In genomic region chr13:84065256-84065898, GRCm38 (mm10) we compare ENCODE assay signal across 11 mouse cellular contexts.
DNase-seq lines count a peak whose midpoint lies in the region; ATAC-seq lines count a peak whose summit lies in the region.
"Had no signal": no experiment of that assay in that cellular context is flagged by ENCODE, and none has a peak within 500 bp of the region (broad histone marks: within the 10 kb centered on the region; RNA-seq: fewer than 3 reads in every experiment).

No protein-coding gene starts in this region.

- no peak overlapping the region for H3K4me3 ChIP-seq in neural tube, embryonic 11.5 days (ENCODE audit: low read depth, low read length)
- no peak overlapping the region for H3K4me3 ChIP-seq in forebrain, embryonic 11.5 days (ENCODE audit: low read depth, low read length)
- H3K4me3 ChIP-seq: liver, embryonic 13.5 days had no signal

- no peaks in the 10 kb centered on the region for H3K27me3 ChIP-seq in neural tube, embryonic 11.5 days (ENCODE audit: control insufficient read depth, insufficient read depth, low read length)
- H3K27me3 ChIP-seq in forebrain, embryonic 11.5 days (ENCODE audit: control insufficient read depth, insufficient read depth, low read length) = no peaks in the 10 kb centered on the region
- H3K27me3 ChIP-seq: liver, embryonic 13.5 days had no signal

- H3K9me3 ChIP-seq in neural tube, embryonic 11.5 days (ENCODE audit: control insufficient read depth, low read length) = no peaks in the 10 kb centered on the region
- no peaks in the 10 kb centered on the region for H3K9me3 ChIP-seq in forebrain, embryonic 11.5 days (ENCODE audit: control insufficient read depth, low read length)
- H3K9me3 ChIP-seq: liver, embryonic 13.5 days had no signal

- 37% methylated on average over 8 of the region's 8 CpGs for WGBS in neural tube, embryonic 11.5 days
- 25% methylated on average over 8 of the region's 8 CpGs for WGBS in forebrain, embryonic 11.5 days

- no peaks in the 10 kb centered on the region for H3K36me3 ChIP-seq in neural tube, embryonic 11.5 days (ENCODE audit: control insufficient read depth, insufficient read depth, low read length)
- no peaks in the 10 kb centered on the region for H3K36me3 ChIP-seq in forebrain, embryonic 11.5 days (ENCODE audit: control insufficient read depth, insufficient read depth, low read length)
- H3K36me3 ChIP-seq: liver, embryonic 13.5 days had no signal

- DNase-seq in neural tube, embryonic 11.5 days (ENCODE audit: low spot score) = peak; percentile 48
- no peak for DNase-seq in neural tube, embryonic 10.5 days (ENCODE audit: extremely low spot score, low spot score)
- peak; percentile 60 for DNase-seq in forebrain, embryonic 11.5 days (ENCODE audit: low spot score)
- peak; percentile 34 for DNase-seq in layer of hippocampus, adult 9-11 months
- DNase-seq in retina, embryonic 14.5 days (ENCODE audit: low spot score) = peak; percentile 83
- no peak for DNase-seq in heart, postnatal 4 days
- DNase-seq in heart, postnatal 14 days = no peak
- DNase-seq: heart, postnatal 36 days; liver, embryonic 13.5 days; thymus, postnatal 25 days had no signal

- peak; percentile 64; the same call in 1 of the 2 replicates for ATAC-seq in neural tube, embryonic 11.5 days (ENCODE audit: insufficient read depth, low FRiP score, low TSS enrichment)
- ATAC-seq in forebrain, embryonic 11.5 days (replicated peaks; ENCODE audit: low FRiP score) = peak; percentile 73
- no peak for ATAC-seq in granulocyte monocyte progenitor cell, adult 5-6 weeks (replicated peaks; ENCODE audit: poor library complexity, severe bottlenecking)

- peaks cover 12% of the 10 kb centered on the region for H3K4me1 ChIP-seq in neural tube, embryonic 11.5 days (ENCODE audit: control insufficient read depth, insufficient read depth, low read length)
- peaks cover 21% of the 10 kb centered on the region for H3K4me1 ChIP-seq in forebrain, embryonic 11.5 days (replicated peaks; ENCODE audit: control insufficient read depth, insufficient read depth, low read length)
- H3K4me1 ChIP-seq: liver, embryonic 13.5 days had no signal

- peak overlapping the region; percentile 72; the same call in 1 of the 2 replicates for H3K27ac ChIP-seq in neural tube, embryonic 11.5 days (ENCODE audit: low read depth, low read length)
- peak overlapping the region; percentile 94 for H3K27ac ChIP-seq in forebrain, embryonic 11.5 days (ENCODE audit: low read depth, low read length)
- H3K27ac ChIP-seq: liver, embryonic 13.5 days had no signal

- no peak overlapping the region for H3K4me2 ChIP-seq in neural tube, embryonic 11.5 days (ENCODE audit: low read depth)
- peak overlapping the region; percentile 28; the same call in 1 of the 2 replicates for H3K4me2 ChIP-seq in forebrain, embryonic 11.5 days (ENCODE audit: low read depth, low read length, severe bottlenecking)
- H3K4me2 ChIP-seq: liver, embryonic 13.5 days had no signal

- H3K9ac ChIP-seq in neural tube, embryonic 11.5 days (ENCODE audit: low read length) = no peak overlapping the region
- H3K9ac ChIP-seq in forebrain, embryonic 11.5 days (ENCODE audit: low read length) = peak overlapping the region; percentile 45
- H3K9ac ChIP-seq: liver, embryonic 13.5 days had no signal

- intact Hi-C loops in heart, postnatal 14 days (cut with DNase I) = no loop called here

Comparison
In these comparisons a context has a peak if more than half of its experiments do, and no peak if none do; other contexts are left out.
1. DNase-seq: peak in neural tube, embryonic 11.5 days (single experiment), forebrain, embryonic 11.5 days (single experiment), layer of hippocampus, adult 9-11 months (single experiment) and retina, embryonic 14.5 days (single experiment); none in neural tube, embryonic 10.5 days (single experiment), heart, postnatal 4 days (single experiment) and heart, postnatal 14 days (0 of 2).